Mouse (Mus musculus): ENCODE measurements around the gene Gm2115. TPM values are rescaled to one million over a fixed set of nuclear protein-coding genes. Genes with fewer than 3 reads are reported as not detected.

Gene Gm2115
- total RNA-seq, 2 experiments from 2014 or later = 1.9 to 3.7 TPM

GRCm38 (mm10) chr7:84612445-84612844, 83.7 kb downstream of the Gm2115 start:
- no peak for DNase-seq (ENCODE audit: extremely low spot score in 1 of 2, low spot score in 2 of 2)
- intact Hi-C loops (cut with DNase I) = no loop called here

GRCm38 (mm10) chr7:84618951-84619350, 90.2 kb downstream of the Gm2115 start:
- DNase-seq (ENCODE audit: extremely low spot score in 1 of 2, low spot score in 2 of 2) = no peak
- intact Hi-C loops (cut with DNase I) = no loop called here

GRCm38 (mm10) chr7:84620956-84621355, 92.2 kb downstream of the Gm2115 start:
- no peak for DNase-seq (ENCODE audit: extremely low spot score in 1 of 2, low spot score in 2 of 2)
- intact Hi-C loops (cut with DNase I) = no loop called here

DNA sequence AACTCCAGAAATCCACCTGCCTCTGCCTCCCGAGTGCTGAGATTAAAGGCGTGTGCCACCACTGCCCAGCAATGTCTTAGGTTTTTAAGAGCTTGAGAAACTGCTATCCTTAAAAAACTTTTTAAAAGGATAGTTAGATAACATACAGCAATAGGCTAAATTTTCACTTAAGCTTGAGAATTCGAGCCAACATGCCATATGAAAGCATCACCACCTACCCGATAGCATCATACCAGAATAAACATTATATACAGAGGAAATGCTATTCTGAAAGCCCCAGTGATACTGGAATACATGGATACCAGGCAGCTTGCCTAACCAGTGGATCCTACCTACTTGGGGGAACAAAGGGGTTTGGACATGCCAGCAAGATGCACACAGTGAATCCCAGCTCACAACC, 95.0 kb downstream of the Gm2115 start:
- DNase-seq (ENCODE audit: extremely low spot score in 1 of 2, low spot score in 2 of 2) = no peak
- intact Hi-C loops (cut with DNase I) = no loop called here

- DNase-seq (ENCODE audit: extremely low spot score in 1 of 2, low spot score in 2 of 2) = no peak
- intact Hi-C loops (cut with DNase I) = no loop called here
These were observed 103.1 kb downstream of the Gm2115 start for GRCm38 (mm10) chr7:84631878-84632277.

Other genes with a start within 250 kb of the Gm2115 start
- 100 to 1,000 TPM; 172 to 181 TPM for gene Arnt2, start 118.8 kb upstream of the Gm2115 start, total RNA-seq (2021)
- 10 to 100 TPM; 14.9 to 17.0 TPM for gene Fah, start 77.8 kb downstream of the Gm2115 start, total RNA-seq (2021)
- 10 to 100 TPM; 53.0 to 55.1 TPM for gene Zfand6, start 161.0 kb downstream of the Gm2115 start, total RNA-seq (2021)